Mouse (Mus musculus) bone marrow, adult 2 months (tissue): Measurements from ENCODE around the gene Hist1h4i. TPM values are rescaled to one million over a fixed set of nuclear protein-coding genes. Genes with fewer than 3 reads are reported as not detected.
A peak's percentile ranks its signal among the peaks of the same experiment; 100 is the strongest.

Experiments used
- H3K27ac ChIP-seq: fragments of 200-500 bp; 2 replicates; pipeline ENCODE4 v1.5.1; 2012; ENCODE audit warnings: low read depth, mild to moderate bottlenecking, control low read depth, inconsistent platforms, low read length; ENCODE audit not compliant: control insufficient read depth, poor library complexity, insufficient read depth
- H3K4me1 ChIP-seq: fragments of 200-500 bp; 2 replicates; pipeline ENCODE4 v1.6.1; 2011; ENCODE audit warnings: low read length; ENCODE audit not compliant: control insufficient read depth, insufficient read depth
- H3K4me3 ChIP-seq: fragments of 200-500 bp; replicated peaks from 2 replicates; pipeline ENCODE3; 2011; ENCODE audit warnings: mild to moderate bottlenecking, low read depth, low read length, control low read depth; ENCODE audit not compliant: control insufficient read depth
- CTCF ChIP-seq: fragments of 200-500 bp; IDR thresholded peaks from 2 replicates; pipeline ENCODE4 v1.5.1; 2011; ENCODE audit warnings: low read length, control low read depth; ENCODE audit not compliant: control insufficient read depth, insufficient read depth
- POLR2A ChIP-seq: fragments of 200-500 bp; IDR thresholded peaks from 2 replicates; pipeline ENCODE4 v1.6.1; 2011; ENCODE audit warnings: low read depth, mild to moderate bottlenecking, control low read depth, low read length, borderline replicate concordance; ENCODE audit not compliant: control insufficient read depth
- WGBS: fragments of 180-500 bp; shearing (Covaris S2); methylation state at CpG from one replicate; pipeline ENCODE4 v1.1.7; 2018; 5-methylcytosine and 5-hydroxymethylcytosine counted together
- polyA plus RNA-seq: library from polyadenylated mRNA; stranded (reverse); fragments of >200 nt; gene quantifications from 2 replicates; pipeline ENCODE4 v1.2.4, GENCODE M21; 2011; ENCODE audit warnings: low replicate concordance; ENCODE audit not compliant: missing spikeins, insufficient read depth, insufficient read length

The Hist1h4i gene
- polyA plus RNA-seq, 1 experiment = 216 TPM

GRCm38 (mm10) chr13:22033741-22034442 lies 7.3 kb downstream of the Hist1h4i start:
- no peak overlapping the region for H3K27ac ChIP-seq
- H3K4me3 ChIP-seq = peak overlapping the region; percentile 22
- no peaks in the 10 kb centered on the region; the same call in 1 of the 2 replicates for H3K4me1 ChIP-seq
- 41% methylated on average over 5 of the region's 5 CpGs for WGBS
- TF ChIP-seq POLR2A = no peak
- no peak for TF ChIP-seq CTCF

GRCm38 (mm10) chr13:22030493-22030892 lies 10.7 kb downstream of the Hist1h4i start:
- TF ChIP-seq POLR2A (no peak), CTCF (no peak)
- H3K27ac ChIP-seq = no peak overlapping the region
- no peak overlapping the region for H3K4me3 ChIP-seq
- no peaks in the 10 kb centered on the region; the same call in 1 of the 2 replicates for H3K4me1 ChIP-seq
- 5% methylated on average over 4 of the region's 4 CpGs for WGBS

- Histone ChIP-seq H3K4me1 (no peaks in the 10 kb centered on the region; the same call in 1 of the 2 replicates), H3K27ac (no peak overlapping the region), H3K4me3 (no peak overlapping the region)
- TF ChIP-seq POLR2A (no peak), CTCF (no peak)
- 71% methylated on average over 8 of the region's 8 CpGs for WGBS
Measured at GRCm38 (mm10) chr13:22029928-22030327, 11.2 kb downstream of the Hist1h4i start.

- WGBS = 1% methylated on average over 40 of the region's 40 CpGs
- 0 out of 2 replicates have a peak, but pooled peaks have one; percentile 18 for TF ChIP-seq POLR2A
- peak; percentile 97 for TF ChIP-seq CTCF
- peak overlapping the region; percentile 60 for H3K4me3 ChIP-seq
- H3K27ac ChIP-seq = peak overlapping the region; percentile 62
- no peaks in the 10 kb centered on the region; the same call in 1 of the 2 replicates for H3K4me1 ChIP-seq
Measured at GRCm38 (mm10) chr13:22028673-22029460, 12.3 kb downstream of the Hist1h4i start.

GRCm38 (mm10) chr13:22026058-22027031 lies 14.8 kb downstream of the Hist1h4i start:
- Histone ChIP-seq H3K4me1 (no peaks in the 10 kb centered on the region; the same call in 1 of the 2 replicates), H3K27ac (no peak overlapping the region), H3K4me3 (peak overlapping the region; percentile 50)
- TF ChIP-seq CTCF = no peak
- 2% methylated on average over 35 of the region's 35 CpGs for WGBS

- H3K27ac ChIP-seq = no peak overlapping the region
- H3K4me3 ChIP-seq = peak overlapping the region; percentile 72
- under 1% methylated on average over 9 of the region's 9 CpGs for WGBS
- TF ChIP-seq POLR2A (no peak), CTCF (no peak)
- H3K4me1 ChIP-seq = no peaks in the 10 kb centered on the region
Measured at GRCm38 (mm10) chr13:22022241-22022640, 18.9 kb downstream of the Hist1h4i start.

GRCm38 (mm10) chr13:22021581-22021980 lies 19.6 kb downstream of the Hist1h4i start:
- peak overlapping the region; percentile 73 for H3K4me3 ChIP-seq
- WGBS = under 1% methylated on average over 11 of the region's 11 CpGs
- TF ChIP-seq CTCF (no peak), POLR2A (no peak)
- no peaks in the 10 kb centered on the region for H3K4me1 ChIP-seq
- H3K27ac ChIP-seq = no peak overlapping the region
